Mouse (Mus musculus): ENCODE measurements around the gene Spc25. TPM values are rescaled to one million over a fixed set of nuclear protein-coding genes. Genes with fewer than 3 reads are reported as not detected.

Spc25 gene
- total RNA-seq, 4 experiments from 2014 or later, result 0.56 to 2.6 (median 0.74) TPM

DNA sequence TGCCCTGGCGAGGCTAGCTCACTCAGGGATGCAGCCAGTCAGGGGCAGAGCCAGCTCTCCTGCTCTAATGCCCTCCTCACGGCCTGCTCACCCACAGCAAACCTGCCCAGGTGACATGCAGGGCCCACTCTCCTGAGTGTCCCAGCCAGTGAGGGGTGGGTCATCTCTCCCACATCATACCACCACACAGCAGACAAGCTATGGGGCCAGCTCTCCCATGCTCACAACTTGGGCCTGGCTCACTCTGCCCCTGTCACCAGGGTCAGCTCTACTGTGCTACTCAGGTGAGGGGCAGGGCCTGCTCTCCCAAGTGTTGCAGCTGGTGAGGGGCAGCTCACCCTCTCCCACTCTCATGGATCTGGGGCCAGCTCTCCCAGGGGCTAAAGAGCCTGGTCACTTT, 18.0 kb downstream of the Spc25 start:
- no peak for DNase-seq (ENCODE audit: low spot score in 2 of 2)

DNA sequence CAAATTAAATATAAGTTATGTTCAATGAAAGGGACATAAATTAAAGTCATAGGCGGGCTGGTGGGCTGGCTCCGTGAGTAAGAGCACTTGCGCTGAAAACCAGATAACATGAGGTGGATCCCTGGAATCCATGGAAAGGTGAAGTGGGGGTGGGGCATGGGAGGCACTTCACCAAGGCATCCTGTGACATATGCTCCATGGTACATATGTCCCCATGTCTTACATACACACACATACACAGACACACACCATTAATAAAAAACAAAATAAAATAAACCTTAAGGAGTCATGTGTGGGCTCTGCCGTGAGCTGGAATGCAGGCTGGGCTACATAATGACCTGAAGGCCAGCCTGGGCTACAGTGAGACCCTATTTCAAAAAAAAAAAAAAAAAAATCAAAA, 26.3 kb downstream of the Spc25 start:
- DNase-seq (ENCODE audit: low spot score in 2 of 2), result no peak

DNA sequence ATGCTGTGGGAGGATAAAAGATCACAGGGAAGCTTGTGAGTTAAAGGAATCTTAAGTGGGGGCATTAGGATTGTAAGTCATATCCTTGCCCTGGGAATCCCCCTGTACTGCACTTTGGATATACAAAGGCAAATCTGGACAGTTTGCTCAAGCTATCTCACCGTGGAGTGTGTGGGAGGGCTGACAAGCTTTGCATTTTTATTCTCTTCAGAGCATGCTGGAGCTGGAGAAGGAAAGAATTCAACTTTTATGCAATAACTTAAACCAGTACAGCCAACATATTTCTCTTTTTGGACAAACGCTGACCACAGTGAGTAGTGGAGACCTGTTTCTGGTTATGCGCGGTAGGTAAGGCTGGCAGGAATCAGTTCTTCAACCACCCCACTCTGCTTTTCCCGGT, 30.7 kb downstream of the Spc25 start:
- peak in 1 of 2 experiments; percentile 16 for DNase-seq (ENCODE audit: low spot score in 2 of 2)

DNA sequence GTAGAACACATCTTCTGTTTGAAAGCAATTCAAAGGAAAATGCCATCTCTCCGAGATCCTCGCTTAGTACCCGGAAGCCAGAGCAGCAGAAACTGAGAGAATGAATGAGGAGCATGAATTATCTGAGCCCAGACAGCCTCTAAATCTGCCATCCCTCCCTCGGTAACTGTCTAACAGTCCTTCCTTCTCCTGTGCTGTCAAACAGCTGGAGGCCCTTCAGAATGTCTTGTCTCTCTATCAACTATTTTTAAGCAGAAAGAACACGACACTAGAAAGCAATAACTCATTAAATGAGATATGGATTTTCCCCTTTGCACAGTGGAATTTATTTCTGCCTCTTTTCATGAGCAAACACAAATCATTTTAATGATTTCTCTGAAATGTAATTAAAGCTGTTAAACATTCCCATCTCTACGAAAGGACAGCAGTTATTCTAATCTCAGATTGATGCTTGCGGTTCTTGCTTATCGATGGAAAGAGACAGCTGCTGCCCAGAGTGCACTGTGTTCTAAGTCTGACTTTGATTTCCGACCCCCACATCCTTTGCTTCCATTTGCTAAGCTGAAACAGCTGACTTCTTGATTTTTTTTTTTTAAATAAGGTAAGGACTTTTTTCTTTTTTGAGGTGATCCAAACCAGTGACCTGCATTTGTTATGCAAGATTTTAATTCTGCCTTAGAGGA, 35.5 kb downstream of the Spc25 start:
- no peak for DNase-seq (ENCODE audit: low spot score in 2 of 2)

DNA sequence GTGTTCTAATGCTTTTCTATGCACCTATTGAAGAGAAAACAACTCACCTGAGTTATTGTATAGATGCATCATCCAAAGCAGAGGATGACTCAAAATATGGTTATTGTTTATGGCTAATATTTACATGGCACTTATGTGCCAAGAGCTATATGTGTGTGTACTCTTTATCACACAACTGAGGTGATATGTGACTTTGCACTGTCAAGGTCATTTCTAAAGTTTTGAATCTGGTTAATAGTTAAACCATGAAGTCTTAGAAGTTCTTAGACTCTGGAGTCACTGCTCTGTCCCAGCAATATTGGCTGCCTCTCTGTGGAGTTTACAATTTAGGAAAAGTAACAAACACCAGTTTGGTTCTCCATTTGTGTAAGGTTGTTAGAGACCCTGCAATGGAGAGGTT, 47.1 kb downstream of the Spc25 start:
- DNase-seq (ENCODE audit: low spot score in 2 of 2), result no peak

DNA sequence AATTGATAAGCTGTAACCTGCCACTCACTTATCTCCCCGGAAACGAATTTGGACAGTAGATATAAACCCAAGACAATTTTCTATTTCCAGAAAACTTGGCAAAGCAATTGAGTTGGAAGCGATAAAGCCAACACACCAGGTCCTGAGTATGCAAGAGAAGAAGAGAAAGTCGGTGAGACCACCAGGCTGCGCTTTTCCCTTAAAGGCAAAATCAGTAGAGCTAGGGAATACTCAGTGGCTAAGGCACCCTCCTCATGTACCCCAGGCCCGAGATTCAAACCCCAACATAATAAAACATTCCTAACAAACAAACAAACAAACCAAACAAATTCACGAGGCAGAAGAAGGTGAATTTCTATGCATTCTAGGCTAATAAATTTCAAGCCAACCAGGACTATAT, 49.7 kb downstream of the Spc25 start:
- DNase-seq (ENCODE audit: low spot score in 2 of 2), result no peak

DNA sequence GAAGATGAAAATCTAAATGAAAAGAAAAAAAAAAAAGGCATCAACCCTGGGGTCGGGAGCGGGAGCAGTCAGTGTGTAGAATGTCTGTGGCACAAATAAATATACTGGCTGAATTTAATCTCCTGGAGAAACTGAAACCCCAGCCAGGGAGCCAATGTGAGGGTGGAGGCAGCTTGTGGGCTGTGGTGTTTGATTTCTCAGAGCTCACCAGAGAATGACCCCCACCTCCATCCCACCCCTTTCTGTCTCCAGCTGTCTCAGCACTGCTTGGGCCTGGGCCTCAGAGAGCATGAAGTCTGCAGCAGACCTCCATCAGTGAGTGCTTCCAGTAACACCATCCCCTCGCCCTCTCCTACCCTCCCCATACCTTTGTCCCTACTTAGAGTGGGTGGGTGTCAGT, 50.1 kb downstream of the Spc25 start:
- no peak for DNase-seq (ENCODE audit: low spot score in 2 of 2)

DNA sequence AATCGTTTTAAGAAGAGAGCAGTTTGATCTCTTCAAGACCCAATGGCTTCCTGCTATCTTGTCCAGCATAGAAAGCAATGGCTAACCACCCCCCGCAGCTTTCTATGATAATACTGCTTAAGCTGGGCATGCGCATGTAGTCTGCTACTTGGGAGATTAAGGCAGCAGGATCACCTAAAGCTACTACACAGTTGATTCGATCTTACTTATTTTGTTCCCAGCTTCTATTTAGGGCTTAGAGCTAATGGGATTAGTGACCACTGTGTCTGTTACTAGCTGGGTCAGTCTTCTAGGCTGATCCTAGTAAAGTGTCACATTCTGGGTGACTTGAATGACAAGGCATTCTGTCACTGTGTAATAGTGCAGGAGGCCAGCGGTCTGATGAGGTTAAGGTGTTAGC, 55.2 kb downstream of the Spc25 start:
- DNase-seq (ENCODE audit: low spot score in 2 of 2), result no peak

DNA sequence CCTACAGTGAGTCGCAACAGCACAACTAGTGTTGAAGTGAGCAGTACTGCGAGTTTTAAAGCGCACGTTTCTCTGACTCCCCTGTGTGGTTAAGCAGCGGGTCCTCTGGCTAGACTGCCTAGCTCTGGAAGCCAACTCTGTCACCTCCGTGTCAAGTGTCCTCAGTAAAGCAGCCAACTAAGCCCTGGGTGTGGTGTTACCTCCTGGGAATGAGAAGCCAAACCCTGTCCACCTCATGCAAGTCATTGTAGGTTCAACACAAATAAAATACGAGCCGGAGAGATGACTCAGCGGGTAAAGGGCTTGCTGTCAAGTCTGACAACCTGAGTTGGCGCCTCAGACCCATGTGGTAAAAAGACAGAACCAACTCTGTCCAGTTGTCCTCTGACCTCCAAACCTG, 56.8 kb downstream of the Spc25 start:
- no peak for DNase-seq (ENCODE audit: low spot score in 2 of 2)

DNA sequence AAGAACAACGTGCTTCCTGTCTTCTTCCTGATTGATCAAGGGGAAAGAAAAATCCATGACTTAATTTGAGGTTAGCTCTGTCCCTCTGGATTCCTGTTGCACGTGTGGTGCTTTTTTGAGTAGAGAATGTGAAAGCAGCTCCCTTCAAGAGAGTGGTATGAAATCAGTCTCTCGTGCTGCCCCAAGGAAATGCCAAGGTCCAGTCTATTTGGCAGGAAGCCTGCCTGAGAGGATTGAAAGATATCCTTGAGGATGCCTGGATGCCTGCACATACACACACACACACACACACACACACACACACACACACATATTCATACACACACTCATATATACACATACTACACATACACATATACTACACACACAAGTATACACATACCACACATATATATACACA, 57.3 kb downstream of the Spc25 start:
- no peak for DNase-seq (ENCODE audit: low spot score in 2 of 2)

Other genes with a start within 250 kb of the Spc25 start
- gene Nostrin, start 70.4 kb downstream of the Spc25 start, total RNA-seq (2022), result 1 to 10 TPM; 4.1 to 4.5 (median 4.3) TPM
- not detected for gene G6pc2, start 4.9 kb upstream of the Spc25 start, total RNA-seq (2022)
- gene Abcb11, start 136.4 kb upstream of the Spc25 start, total RNA-seq (2022), result not detected
- under 1 TPM in 1 of 4 experiments, not detected in 3; 0.18 TPM for gene Dhrs9, start 174.3 kb upstream of the Spc25 start, total RNA-seq (2022)